Mouse (Mus musculus) olfactory bulb, adult 2 months (tissue): ENCODE results near the gene Agpat3.

ENCODE experiments used
- CTCF ChIP-seq: fragments of 200-500 bp; IDR thresholded peaks from 2 replicates; pipeline ENCODE4 v1.5.1; 2012; ENCODE audit warnings: low read depth, mild to moderate bottlenecking, low read length, moderate library complexity; ENCODE audit not compliant: insufficient read depth
- POLR2A ChIP-seq: fragments of 200-500 bp; IDR thresholded peaks from 2 replicates; pipeline ENCODE4 v1.6.1; 2012; ENCODE audit warnings: mild to moderate bottlenecking, low read depth, low read length, moderate library complexity; ENCODE audit not compliant: insufficient read depth

DNA sequence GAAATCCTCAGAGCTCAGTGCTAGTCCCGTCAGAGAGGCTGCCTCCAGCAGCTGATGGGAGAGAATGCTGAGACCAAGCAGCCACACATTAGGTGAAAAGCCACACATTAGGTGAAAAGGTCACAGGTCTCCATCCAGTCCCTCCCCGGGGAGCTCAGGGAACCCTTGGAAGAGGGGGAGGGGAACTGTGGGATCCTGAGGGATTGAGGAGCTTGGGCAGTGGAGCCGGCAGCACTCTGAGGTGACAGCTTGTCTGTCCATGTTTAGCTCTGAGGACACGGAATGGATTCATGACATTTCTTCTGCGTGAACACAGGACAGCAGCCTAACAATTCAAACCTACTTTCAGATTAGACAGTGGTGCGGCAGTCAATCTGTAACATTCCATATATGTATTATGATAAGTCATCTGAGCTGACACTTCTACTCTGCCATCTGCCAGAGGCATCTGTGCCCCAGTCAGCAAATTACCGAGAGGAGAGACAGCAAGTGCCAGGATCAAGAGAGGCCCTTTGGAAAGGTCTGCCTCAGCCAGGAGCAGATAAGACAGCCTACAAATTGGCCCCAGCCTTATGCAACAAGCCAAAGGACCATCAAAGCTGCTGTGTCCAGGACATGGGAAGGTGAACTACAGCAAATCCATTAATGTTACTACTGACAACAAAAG, 28.9 kb downstream of the Agpat3 start:
- no peak for TF ChIP-seq POLR2A
- no peak for TF ChIP-seq CTCF
